22 mouse cellular contexts compared by ENCODE assay signal in genomic region chr13:98156656-98157055, GRCm38 (mm10). TPM values are rescaled to one million over a fixed set of nuclear protein-coding genes. Genes with fewer than 3 reads are reported as not detected.
DNase-seq lines count a peak whose midpoint lies in the region; ATAC-seq and TF ChIP-seq lines count a peak whose summit lies in the region.
"Had no signal": no experiment of that assay in that cellular context is flagged by ENCODE, and none has a peak within 500 bp of the region (broad histone marks: within the 10 kb centered on the region; RNA-seq: fewer than 3 reads in every experiment).

No protein-coding gene starts in this region.

- H3K9ac ChIP-seq in forebrain, embryonic 13.5 days: no peak overlapping the region
- H3K9ac ChIP-seq in hindbrain, postnatal 0 days (replicated peaks; ENCODE audit: low read length): no peak overlapping the region
- H3K9ac ChIP-seq: embryonic facial prominence, embryonic 15.5 days; liver, embryonic 14.5 days; lung, embryonic 15.5 days had no signal

- H3K9me3 ChIP-seq in forebrain, embryonic 10.5 days: no peaks in the 10 kb centered on the region
- no peaks in the 10 kb centered on the region for H3K9me3 ChIP-seq in forebrain, embryonic 13.5 days (replicated peaks)
- no peaks in the 10 kb centered on the region for H3K9me3 ChIP-seq in hindbrain, postnatal 0 days (ENCODE audit: low read length)
- no peaks in the 10 kb centered on the region for H3K9me3 ChIP-seq in hindbrain, embryonic 10.5 days
- H3K9me3 ChIP-seq: embryonic facial prominence, embryonic 15.5 days; lung, embryonic 15.5 days had no signal

- H3K27ac ChIP-seq in forebrain, embryonic 10.5 days: 0 out of 2 replicates have a peak overlapping the region, but pooled peaks have one; percentile 1
- H3K27ac ChIP-seq in forebrain, embryonic 13.5 days: no peak overlapping the region
- no peak overlapping the region; the same call in 1 of the 2 replicates for H3K27ac ChIP-seq in hindbrain, postnatal 0 days
- no peak overlapping the region for H3K27ac ChIP-seq in hindbrain, embryonic 10.5 days
- H3K27ac ChIP-seq: embryonic facial prominence, embryonic 15.5 days; gastrocnemius, adult 2 months; heart, adult 2 months; kidney, postnatal 0 days; liver, embryonic 14.5 days; lung, embryonic 15.5 days had no signal

- ATAC-seq in forebrain, embryonic 13.5 days: no peak
- ATAC-seq in hindbrain, postnatal 0 days: peak; percentile 62; the same call in 1 of the 2 replicates
- ATAC-seq: Patski had no signal

- H3K4me2 ChIP-seq in forebrain, embryonic 13.5 days: no peak overlapping the region
- H3K4me2 ChIP-seq in hindbrain, postnatal 0 days (ENCODE audit: low read depth, low read length): no peak overlapping the region
- H3K4me2 ChIP-seq: embryonic facial prominence, embryonic 15.5 days; lung, embryonic 15.5 days had no signal

- no peak for DNase-seq in forebrain, embryonic 10.5 days (ENCODE audit: extremely low spot score, low spot score)
- DNase-seq in hindbrain, postnatal 0 days (ENCODE audit: low spot score): peak; percentile 21
- no peak for DNase-seq in hindbrain, embryonic 10.5 days (ENCODE audit: low spot score)
- DNase-seq in retina, postnatal 1 day: peak; percentile 32
- no peak for DNase-seq in retina, embryonic 14.5 days (ENCODE audit: low spot score)
- peak; percentile 71 for DNase-seq in telencephalon, adult 2 months (ENCODE audit: low read depth, low spot score)
- no peak for DNase-seq in c-Kit-positive CD71-positive TER-119-positive erythroid progenitor cells, embryonic 14.5 days (ENCODE audit: low spot score)
- DNase-seq: adrenal gland, adult 8-10 months; cerebellum, adult 11-12 months; cerebellum, postnatal 14 days; gastrocnemius, adult 2 months; heart, adult 2 months; heart, postnatal 36 days; kidney, adult 11 months; lung, postnatal 4 days; thymus, postnatal 14 days had no signal

- peaks cover 12% of the 10 kb centered on the region for H3K4me1 ChIP-seq in forebrain, embryonic 10.5 days
- H3K4me1 ChIP-seq in forebrain, embryonic 13.5 days: peaks cover 8% of the 10 kb centered on the region
- no peaks in the 10 kb centered on the region for H3K4me1 ChIP-seq in hindbrain, postnatal 0 days (ENCODE audit: insufficient read depth, low read length)
- H3K4me1 ChIP-seq in hindbrain, embryonic 10.5 days (replicated peaks): 0 out of 2 replicates have a peak, but pooled peaks cover 5% of the 10 kb centered on the region
- H3K4me1 ChIP-seq: embryonic facial prominence, embryonic 15.5 days; lung, embryonic 15.5 days had no signal

- 59% methylated on average over 7 of the region's 7 CpGs for WGBS in forebrain, embryonic 10.5 days
- 20% methylated on average over 7 of the region's 7 CpGs for WGBS in forebrain, embryonic 13.5 days
- WGBS in hindbrain, postnatal 0 days: 40% methylated on average over 7 of the region's 7 CpGs
- 79% methylated on average over 7 of the region's 7 CpGs for WGBS in hindbrain, embryonic 10.5 days

- H3K36me3 ChIP-seq in forebrain, embryonic 10.5 days (replicated peaks): no peaks in the 10 kb centered on the region
- no peaks in the 10 kb centered on the region for H3K36me3 ChIP-seq in forebrain, embryonic 13.5 days (ENCODE audit: poor library complexity, severe bottlenecking)
- no peaks in the 10 kb centered on the region for H3K36me3 ChIP-seq in hindbrain, postnatal 0 days (ENCODE audit: insufficient read depth, low read length)
- no peaks in the 10 kb centered on the region for H3K36me3 ChIP-seq in hindbrain, embryonic 10.5 days
- H3K36me3 ChIP-seq: embryonic facial prominence, embryonic 15.5 days; lung, embryonic 15.5 days had no signal

- no peaks in the 10 kb centered on the region for H3K27me3 ChIP-seq in forebrain, embryonic 10.5 days (ENCODE audit: poor library complexity, severe bottlenecking)
- H3K27me3 ChIP-seq in forebrain, embryonic 13.5 days: no peaks in the 10 kb centered on the region
- H3K27me3 ChIP-seq in hindbrain, postnatal 0 days (ENCODE audit: insufficient read depth, low read length): no peaks in the 10 kb centered on the region
- H3K27me3 ChIP-seq in hindbrain, embryonic 10.5 days (ENCODE audit: insufficient read depth, poor library complexity, severe bottlenecking): no peaks in the 10 kb centered on the region
- H3K27me3 ChIP-seq: embryonic facial prominence, embryonic 15.5 days; lung, embryonic 15.5 days; Patski had no signal

- no peak for TF ChIP-seq CTCF in hindbrain, postnatal 0 days (IDR thresholded peaks at IDR 0.05; ENCODE audit: low read depth)

- H3K4me3 ChIP-seq in forebrain, embryonic 10.5 days: no peak overlapping the region
- no peak overlapping the region for H3K4me3 ChIP-seq in forebrain, embryonic 13.5 days
- no peak overlapping the region for H3K4me3 ChIP-seq in hindbrain, postnatal 0 days (ENCODE audit: low read length)
- H3K4me3 ChIP-seq in hindbrain, embryonic 10.5 days: no peak overlapping the region
- H3K4me3 ChIP-seq: embryonic facial prominence, embryonic 15.5 days; gastrocnemius, adult 2 months; heart, adult 2 months; lung, embryonic 15.5 days had no signal

RNA-seq across cellular contexts. Expression of gene Arhgef28, which starts 49.6 kb away (rescaled TPM):
- 5.7 and 5.9 TPM in 2 replicates for polyA plus RNA-seq in forebrain, embryonic 10.5 days (2016; fragmentation: Nextera tagmentation; extraction: Ambion mirVana)
- polyA plus RNA-seq in forebrain, embryonic 13.5 days (2015; fragmentation: Nextera tagmentation; extraction: Ambion mirVana): 7.0 TPM in 2 replicates
- 21.9 and 29.9 TPM in 2 replicates for total RNA-seq in hindbrain, postnatal 0 days (2014; rRNA removed)
- polyA plus RNA-seq in hindbrain, postnatal 0 days (2015; fragmentation: Nextera tagmentation; extraction: Ambion mirVana): 28.4 and 29.2 TPM in 2 replicates
- 8.6 and 10.6 TPM in 2 replicates for polyA plus RNA-seq in hindbrain, embryonic 10.5 days (2016; fragmentation: Nextera tagmentation; extraction: Ambion mirVana)

Comparison
In these comparisons a context has a peak if more than half of its experiments do, and no peak if none do; other contexts are left out.
1. DNase-seq: peak in hindbrain, postnatal 0 days (single experiment), retina, postnatal 1 day (single experiment) and telencephalon, adult 2 months (single experiment); none in forebrain, embryonic 10.5 days (single experiment), hindbrain, embryonic 10.5 days (single experiment), retina, embryonic 14.5 days (single experiment) and c-Kit-positive CD71-positive TER-119-positive erythroid progenitor cells, embryonic 14.5 days (single experiment).